Mouse (Mus musculus) ES-Bruce4 (cell line): Measurements from ENCODE around the gene Wdr43.

Experiments
- CTCF ChIP-seq: IDR thresholded peaks from one replicate; pipeline ENCODE4 v1.8.1; 2011; ENCODE audit warnings: low read depth, low read length
- EP300 ChIP-seq: IDR thresholded peaks from 2 replicates; pipeline ENCODE4 v1.6.1; 2011; ENCODE audit warnings: low read depth, low read length; ENCODE audit not compliant: insufficient read depth
- POLR2A ChIP-seq: IDR thresholded peaks from one replicate; pipeline ENCODE4 v1.8.1; 2011; ENCODE audit warnings: low read length; ENCODE audit not compliant: insufficient read depth

- peak; percentile 10 for TF ChIP-seq POLR2A
- TF ChIP-seq CTCF: no peak
- no peak for TF ChIP-seq EP300
Observed at GRCm38 (mm10) chr17:71598659-71599554, 16.8 kb upstream of the Wdr43 start.
